Mouse (Mus musculus) megakaryocyte, adult 5-6 weeks (primary cell): ENCODE results near the gene Pdhb. TPM values are rescaled to one million over a fixed set of nuclear protein-coding genes. Genes with fewer than 3 reads are reported as not detected.
A peak's percentile ranks its signal among the peaks of the same experiment; 100 is the strongest.
"Not testable (repeated sequence)": the region's sequence is repeated elsewhere in the genome, so short reads cannot be mapped to it uniquely, and the experiment has no call there.

Source experiments
- ATAC-seq: 2 replicates; pipeline ENCODE4 v1.8.0; 2016; ENCODE audit warnings: mild to moderate bottlenecking, inconsistent platforms; ENCODE audit not compliant: poor library complexity, severe bottlenecking
- total RNA-seq, 2 experiments: library from RNA; stranded (forward) in 1 of 2; stranded (reverse) in 1 of 2; fragments of 153-499, 151-499 nt in 1 of 2; fragments of 221-1000, 200-1000 nt in 1 of 2; gene quantifications; 2 replicates each; pipeline versions ENCODE4 v1.2.3 to v1.2.4; 2015 to 2017

Gene Pdhb
- total RNA-seq, 2 experiments from 2014 or later: 72.7 to 115 TPM

DNA sequence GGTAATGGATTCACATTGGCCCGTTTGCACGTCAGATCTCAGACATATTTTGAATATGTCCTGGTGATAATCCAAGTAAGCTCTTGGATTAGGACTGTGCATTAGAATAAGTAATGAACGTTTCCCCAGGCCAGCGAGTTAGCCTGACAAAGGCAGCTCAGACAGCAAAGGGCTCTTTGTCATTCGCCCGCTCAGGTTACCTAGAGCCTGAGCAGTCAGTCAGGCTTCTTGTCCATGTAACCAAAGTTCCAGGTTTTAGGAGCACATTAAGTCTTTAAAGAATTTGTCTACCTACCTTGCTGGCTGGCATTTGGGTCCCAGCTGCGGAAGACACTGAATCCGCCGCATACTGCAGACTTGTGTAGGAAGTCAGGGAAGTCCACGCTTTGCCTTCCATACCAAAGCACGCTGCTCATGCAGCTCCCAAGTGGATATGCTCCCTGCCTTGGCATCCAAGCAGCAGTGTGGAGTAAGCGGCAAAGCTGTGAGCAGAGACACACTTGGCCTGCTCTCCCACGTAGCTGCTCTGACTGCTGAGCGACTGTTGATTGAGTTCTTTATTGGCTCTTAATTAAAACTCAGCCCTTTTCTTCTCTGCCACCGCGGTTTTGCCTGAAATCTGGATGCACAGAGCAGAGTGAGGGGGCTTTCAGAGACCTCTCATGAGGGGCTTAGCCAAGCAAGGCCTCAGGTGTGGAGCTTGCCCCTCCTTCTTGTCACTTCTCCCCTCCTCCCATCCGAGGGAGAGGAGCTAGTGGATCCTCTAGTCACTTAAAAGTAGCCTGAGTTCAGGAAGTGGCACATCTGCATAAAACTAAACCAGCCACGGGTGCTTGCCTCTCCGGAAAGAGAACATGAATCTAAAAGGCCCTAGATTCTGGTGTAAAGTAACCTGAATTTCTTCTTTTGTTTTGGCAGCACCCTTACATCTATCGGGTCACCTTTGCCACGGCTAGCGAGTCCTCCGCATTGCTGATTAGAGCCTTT, 32.8 kb downstream of the Pdhb start:
- ATAC-seq: no peak

DNA sequence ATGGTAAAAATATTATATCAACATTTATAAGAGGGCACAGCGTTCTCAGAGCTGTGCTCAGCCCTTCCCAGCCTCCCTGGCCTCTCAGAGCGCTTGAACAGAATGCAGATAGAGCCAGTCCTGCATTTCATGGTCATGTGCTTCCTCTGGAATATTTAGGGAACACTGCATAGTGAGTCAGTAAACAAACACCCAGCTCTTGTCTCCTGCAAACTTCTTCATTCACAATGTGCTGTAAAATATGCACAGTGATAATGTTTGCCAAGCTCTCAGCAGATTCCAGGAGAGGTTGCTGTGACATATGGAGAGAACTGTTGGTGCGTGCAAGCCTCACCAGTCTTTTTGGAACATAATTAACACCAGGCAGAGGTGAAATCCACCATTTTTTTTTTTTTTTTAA, 37.7 kb downstream of the Pdhb start:
- no peak for ATAC-seq

DNA sequence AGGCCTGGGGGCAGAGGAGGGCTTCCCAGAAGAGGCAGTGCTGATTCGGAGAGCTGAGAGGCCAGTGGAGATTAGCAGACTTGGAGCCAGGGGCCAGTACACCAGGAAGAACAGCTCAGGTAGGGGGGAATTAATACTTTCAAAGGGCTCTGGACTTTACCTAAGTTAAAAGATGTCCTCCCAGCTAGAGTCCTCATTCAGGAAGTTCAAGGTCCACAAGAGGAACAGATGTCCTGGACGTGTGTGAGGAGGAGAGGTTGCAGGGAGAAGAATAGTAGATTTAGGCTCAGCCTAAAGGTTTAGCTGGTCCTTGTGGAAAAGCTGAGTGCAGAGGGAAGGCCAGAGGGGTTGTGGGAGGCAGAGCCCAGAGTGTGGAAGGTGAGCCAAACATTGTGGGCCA, 38.6 kb downstream of the Pdhb start:
- ATAC-seq: no peak

DNA sequence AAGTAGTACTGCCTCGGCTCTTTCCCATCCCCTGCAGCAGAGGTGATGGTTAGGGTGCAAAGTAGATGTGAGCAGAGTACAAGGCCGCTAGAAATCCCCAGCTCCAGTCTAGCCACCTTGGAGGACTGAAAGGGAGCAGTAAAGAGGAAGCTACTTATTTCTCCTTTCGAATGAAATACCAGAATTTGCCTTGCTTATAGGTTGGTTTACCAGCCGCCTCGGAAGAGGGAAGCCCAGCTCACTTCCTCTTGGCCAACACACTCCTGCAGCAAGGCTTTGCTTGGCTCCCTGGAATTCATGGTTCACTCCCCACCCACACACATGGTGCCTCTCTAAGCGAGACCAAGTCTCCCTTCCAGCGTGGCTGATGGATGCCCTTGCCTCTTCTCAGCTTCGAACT, 40.0 kb downstream of the Pdhb start:
- ATAC-seq: peak; percentile 97

DNA sequence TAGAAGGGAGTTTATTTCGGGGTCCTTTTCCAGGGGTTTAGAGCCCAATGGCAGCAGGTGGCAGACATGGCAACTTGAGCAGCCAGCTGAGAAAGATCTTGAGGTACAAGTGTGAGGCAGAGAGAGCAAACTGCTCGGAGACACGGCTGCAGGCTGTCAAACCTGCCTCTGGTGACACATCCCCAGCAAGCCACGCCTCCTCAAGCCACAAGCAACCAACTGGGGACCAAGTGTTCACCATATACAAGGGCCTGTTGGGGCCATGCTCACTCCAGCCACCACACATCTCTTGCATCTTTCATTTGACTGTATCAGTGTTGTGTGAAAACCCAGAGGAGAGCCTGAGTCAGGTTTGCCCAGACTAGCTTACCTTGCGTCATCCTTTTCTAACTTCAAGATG, 44.9 kb downstream of the Pdhb start:
- no peak for ATAC-seq

DNA sequence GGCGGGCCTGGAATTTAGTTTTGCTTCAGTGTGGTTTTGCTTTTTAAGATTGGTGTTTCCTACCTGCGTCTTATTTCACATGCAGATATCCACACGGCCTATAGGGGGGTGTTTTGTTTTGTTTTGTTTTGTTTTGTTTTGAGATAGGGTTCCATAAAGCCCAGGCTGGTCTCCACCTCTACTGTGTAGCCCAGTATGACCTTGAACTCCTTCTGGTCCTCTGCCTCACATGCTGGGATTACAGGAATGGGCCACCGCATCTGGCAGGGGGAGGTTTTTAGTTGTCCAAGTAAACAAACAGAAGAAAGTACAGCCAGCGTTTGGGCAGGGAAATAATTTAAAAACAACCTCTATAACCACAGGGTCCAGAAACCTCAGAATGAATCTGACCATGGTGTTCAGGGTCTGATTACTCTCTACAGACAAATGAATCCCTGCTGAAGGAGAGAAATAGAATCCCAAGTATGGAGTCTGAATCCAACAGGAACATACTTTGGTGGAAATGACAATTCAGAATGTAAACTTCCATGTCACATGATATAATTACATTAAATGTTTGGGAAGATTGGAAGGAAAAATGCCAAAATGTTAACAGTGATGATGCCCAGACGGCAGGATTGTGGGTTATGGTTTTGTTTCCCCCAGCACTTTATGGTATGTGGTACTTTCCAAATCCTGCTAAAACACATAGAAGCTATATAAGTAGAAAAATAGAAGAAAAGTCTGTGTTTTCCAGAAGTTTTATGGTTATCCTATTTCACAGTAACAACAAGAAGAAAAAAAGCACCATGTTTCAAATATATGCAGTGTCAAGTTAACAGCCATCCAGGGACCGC, 48.6 kb downstream of the Pdhb start:
- ATAC-seq: no peak

DNA sequence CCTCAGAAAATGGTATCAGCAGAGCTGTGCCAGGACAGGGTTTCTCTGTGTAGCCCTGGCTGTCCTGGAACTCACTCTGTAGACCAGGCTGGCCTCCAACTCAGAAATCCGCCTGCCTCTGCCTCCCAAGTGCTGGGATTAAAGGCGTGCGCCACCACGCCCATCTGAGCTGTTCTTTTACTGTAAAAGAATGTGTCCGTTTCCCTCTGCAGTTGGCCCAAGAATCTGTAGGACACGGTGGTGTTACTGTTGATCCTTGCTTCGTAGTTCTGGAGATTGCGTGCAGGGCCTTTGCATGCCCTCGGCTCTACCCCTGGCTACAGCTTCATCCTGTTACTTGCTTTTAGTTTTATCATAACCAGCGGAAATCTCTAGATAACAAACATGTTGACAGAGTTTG, 49.2 kb downstream of the Pdhb start:
- ATAC-seq: not testable (repeated sequence)

DNA sequence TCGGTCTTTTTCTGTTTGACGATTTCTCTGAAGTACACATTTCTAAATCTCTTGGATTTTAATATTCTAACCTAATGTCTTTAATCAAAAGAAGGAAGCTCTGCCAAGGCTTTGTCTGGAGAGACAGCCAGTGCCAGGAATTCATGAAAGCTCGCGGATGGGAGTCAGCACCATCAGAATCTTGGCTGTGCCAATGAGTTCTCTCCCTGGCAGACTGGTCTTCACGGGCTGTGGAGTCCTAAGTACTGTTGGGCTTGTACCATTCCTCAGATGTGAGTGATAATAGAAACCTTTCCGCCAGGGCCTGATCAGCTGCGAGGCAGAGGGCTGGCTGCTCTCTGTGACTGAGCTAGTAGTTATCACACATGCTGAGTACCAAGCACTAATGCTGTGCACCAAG, 49.7 kb downstream of the Pdhb start:
- no peak for ATAC-seq

DNA sequence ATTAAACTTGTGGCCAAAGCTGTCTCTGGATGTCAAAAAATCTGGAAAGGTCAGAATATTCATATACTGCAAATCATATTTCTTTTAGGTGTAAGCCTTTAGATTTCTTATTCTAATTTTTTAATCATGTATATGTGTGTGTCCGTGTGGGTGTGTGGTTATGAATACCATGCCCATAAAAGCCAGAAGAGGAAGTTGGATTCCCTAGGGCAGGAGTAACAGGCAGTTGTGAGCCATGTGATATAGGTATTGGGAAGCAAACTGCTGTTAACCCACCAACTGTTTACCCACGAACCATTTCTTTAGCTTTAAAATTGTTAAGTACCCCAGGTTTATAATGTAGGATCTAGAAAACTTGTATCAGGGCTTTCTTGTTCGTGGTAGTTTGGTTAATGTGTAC, 52.9 kb downstream of the Pdhb start:
- no peak for ATAC-seq

DNA sequence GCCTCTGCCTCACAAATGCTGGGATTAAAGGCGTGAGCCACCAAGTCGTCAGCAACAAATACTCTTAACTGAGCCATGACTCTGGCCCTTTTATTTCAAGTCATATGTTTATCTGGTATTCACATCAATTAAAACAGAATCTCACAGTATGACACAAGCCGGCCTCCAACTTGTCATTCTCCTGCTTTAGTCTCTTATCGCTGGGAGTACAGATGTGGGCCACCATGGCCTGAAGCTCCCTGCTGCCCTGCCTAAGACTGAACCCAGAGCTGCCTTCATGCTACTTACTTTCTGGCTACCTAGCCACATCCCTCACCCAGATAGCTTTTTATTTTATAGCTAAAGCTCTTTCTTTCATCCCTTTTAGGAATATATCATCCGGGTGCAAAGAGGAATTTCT, 53.4 kb downstream of the Pdhb start:
- no peak for ATAC-seq

DNA sequence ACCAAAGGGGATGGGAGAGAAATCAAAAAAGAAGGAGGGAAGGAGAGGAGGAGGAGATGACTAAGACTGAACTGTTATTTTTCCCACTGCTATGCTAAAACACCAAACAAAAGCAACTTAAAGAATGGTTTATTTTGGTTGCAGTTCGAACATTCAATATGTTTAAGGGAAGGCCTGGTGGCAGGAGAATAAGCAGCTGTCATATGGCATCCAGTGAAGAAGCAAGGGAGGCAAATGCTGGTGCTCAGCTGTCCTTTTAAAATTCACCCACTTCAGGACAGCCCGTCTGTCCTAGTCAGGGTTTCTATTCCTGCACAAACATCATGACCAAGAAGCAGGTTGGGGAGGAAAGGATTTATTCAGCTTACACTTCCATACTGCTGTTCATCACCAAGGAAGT, 55.5 kb downstream of the Pdhb start:
- ATAC-seq: no peak

Other genes starting within 250 kb of the Pdhb start
- not detected in 2 replicates for gene Gm45521, start 215.7 kb downstream of the Pdhb start, total RNA-seq (2015)
- not detected in 2 replicates for gene Gm45521, start 215.7 kb downstream of the Pdhb start, total RNA-seq (2017)
- gene Dnase1l3, start 178.5 kb downstream of the Pdhb start, total RNA-seq (2015): 0.02 and 0.07 TPM in 2 replicates
- gene Dnase1l3, start 178.5 kb downstream of the Pdhb start, total RNA-seq (2017): not detected in 2 replicates
- gene Abhd6, start 170.1 kb downstream of the Pdhb start, total RNA-seq (2015): 0.80 and 1.5 TPM in 2 replicates
- gene Abhd6, start 170.1 kb downstream of the Pdhb start, total RNA-seq (2017): 0.66 TPM in 1 of 2 replicates, not detected in the other
- 14.7 and 14.9 TPM in 2 replicates for gene Rpp14, start 92.7 kb downstream of the Pdhb start, total RNA-seq (2015)
- 12.4 and 13.8 TPM in 2 replicates for gene Rpp14, start 92.7 kb downstream of the Pdhb start, total RNA-seq (2017)
- gene Pxk, start 74.8 kb downstream of the Pdhb start, total RNA-seq (2015): 41.9 and 47.3 TPM in 2 replicates
- 28.0 and 37.9 TPM in 2 replicates for gene Pxk, start 74.8 kb downstream of the Pdhb start, total RNA-seq (2017)
- 6.2 and 7.3 TPM in 2 replicates for gene Kctd6, start 41.1 kb upstream of the Pdhb start, total RNA-seq (2015)
- 6.6 and 9.0 TPM in 2 replicates for gene Kctd6, start 41.1 kb upstream of the Pdhb start, total RNA-seq (2017)
- not detected in 2 replicates for gene Acox2, start 86.3 kb upstream of the Pdhb start, total RNA-seq (2015)
- not detected in 2 replicates for gene Acox2, start 86.3 kb upstream of the Pdhb start, total RNA-seq (2017)
- gene Fam107a, start 145.0 kb upstream of the Pdhb start, total RNA-seq (2015): 0.09 TPM in 1 of 2 replicates, not detected in the other
- gene Fam107a, start 145.0 kb upstream of the Pdhb start, total RNA-seq (2017): not detected in 2 replicates
- not detected in 2 replicates for gene Oit1, start 205.7 kb upstream of the Pdhb start, total RNA-seq (2015)
- not detected in 2 replicates for gene Oit1, start 205.7 kb upstream of the Pdhb start, total RNA-seq (2017)